Comparison of ENCODE assay signal across 4 mouse cellular contexts in genomic region chr17:47422616-47423015, GRCm38 (mm10). TPM values are rescaled to one million over a fixed set of nuclear protein-coding genes. Genes with fewer than 3 reads are reported as not detected.
"Had no signal": no experiment of that assay in that cellular context is flagged by ENCODE, and none has a peak within 500 bp of the region (broad histone marks: within the 10 kb centered on the region; RNA-seq: fewer than 3 reads in every experiment).

No protein-coding gene starts in this region.

RNA-seq across cellular contexts. Expression of gene AI661453, which starts 13.8 kb away (rescaled TPM):
- polyA plus RNA-seq: neural tube, embryonic 14.5 days had no signal

RNA-seq across cellular contexts. Expression of gene 1700001C19Rik, which starts 14.6 kb away (rescaled TPM):
- total RNA-seq: neutrophil, adult 5-6 weeks had no signal
- polyA plus RNA-seq: small intestine, adult 2 months; spleen, adult 2 months had no signal

RNA-seq across cellular contexts. Expression of gene Guca1a, which starts 22.2 kb away (rescaled TPM):
- total RNA-seq: neutrophil, adult 5-6 weeks had no signal
